Mouse (Mus musculus): Measurements from ENCODE around the gene Rai14.

GRCm38 (mm10) chr15:10711231-10711630, 3.2 kb downstream of the Rai14 start:
- TF ChIP-seq CTCF (IDR thresholded peaks at IDR 0.05; ENCODE audit: low read depth) (no peak), EP300 (IDR thresholded peaks at IDR 0.05; ENCODE audit: low read depth) (no peak)
